Mouse (Mus musculus) C2C12 (cell line): ENCODE measurements around the gene Tssk6. TPM values are rescaled to one million over a fixed set of nuclear protein-coding genes. Genes with fewer than 3 reads are reported as not detected.

Experiments used
- H3K27me3 ChIP-seq: one replicate; pipeline ENCODE4 v1.6.1; 2011; ENCODE audit not compliant: control insufficient read depth, insufficient read depth, insufficient read length
- H3K36me3 ChIP-seq: one replicate; pipeline ENCODE4 v1.6.1; 2011; ENCODE audit not compliant: control insufficient read depth, insufficient read depth
- H3K4me3 ChIP-seq: one replicate; pipeline ENCODE4 v1.5.1; 2011; ENCODE audit warnings: mild to moderate bottlenecking, control low read depth; ENCODE audit not compliant: poor library complexity, insufficient read depth, severe bottlenecking
- H3K79me2 ChIP-seq: one replicate; pipeline ENCODE4 v1.6.1; 2011; ENCODE audit not compliant: control insufficient read depth, insufficient read depth
- H3K79me3 ChIP-seq: one replicate; pipeline ENCODE4 v1.6.1; 2011; ENCODE audit warnings: low read depth, control low read depth
- H3ac ChIP-seq: one replicate; pipeline ENCODE3; 2011; ENCODE audit warnings: low read depth; ENCODE audit not compliant: control insufficient read depth, insufficient read length
- CEBPB ChIP-seq: IDR thresholded peaks from one replicate; pipeline ENCODE4 v1.6.1; 2011; ENCODE audit warnings: low read depth, mild to moderate bottlenecking, control low read depth, moderate library complexity
- CTCF ChIP-seq: IDR thresholded peaks from one replicate; pipeline ENCODE4 v1.5.1; 2011; ENCODE audit not compliant: control insufficient read depth, insufficient read depth, insufficient read length
- FOSL1 ChIP-seq: IDR thresholded peaks from one replicate; pipeline ENCODE4 v1.8.0; 2011; ENCODE audit warnings: mild to moderate bottlenecking, low read length; ENCODE audit not compliant: poor library complexity, insufficient read depth, severe bottlenecking
- MAX ChIP-seq: IDR thresholded peaks from one replicate; pipeline ENCODE4 v1.6.1; 2011; ENCODE audit warnings: mild to moderate bottlenecking, control low read depth
- MYOD1 ChIP-seq: IDR thresholded peaks from one replicate; pipeline ENCODE4 v1.6.1; 2011; ENCODE audit warnings: low read depth; ENCODE audit not compliant: control insufficient read depth, insufficient read length
- MYOG ChIP-seq: IDR thresholded peaks from one replicate; pipeline ENCODE4 v1.6.1; 2011; ENCODE audit not compliant: control insufficient read depth, insufficient read length; ENCODE audit errors: extremely low read depth
- USF1 ChIP-seq: IDR thresholded peaks from one replicate; pipeline ENCODE4 v1.6.1; 2011; ENCODE audit warnings: low read depth, mild to moderate bottlenecking, control low read depth, moderate library complexity
- polyA plus RNA-seq: library from polyadenylated mRNA; unstranded; fragments of >200 nt; fragmentation: generic; extraction: Trizol; gene quantifications from one replicate; pipeline ENCODE4 v1.2.1, GENCODE M21; 2012; ENCODE audit warnings: missing spikeins

Gene Tssk6
- polyA plus RNA-seq, 1 experiment: 0.57 TPM

- H3ac ChIP-seq: peak overlapping the region; percentile 18
- no peak overlapping the region for H3K4me3 ChIP-seq
- no peaks in the 10 kb centered on the region for H3K79me2 ChIP-seq
- TF ChIP-seq MYOD1: no peak
- no peak for TF ChIP-seq USF1
- no peak for TF ChIP-seq CTCF
- TF ChIP-seq MAX: no peak
- no peak for TF ChIP-seq MYOG
- TF ChIP-seq CEBPB: no peak
- no peak for TF ChIP-seq FOSL1
- H3K36me3 ChIP-seq: peaks cover 4% of the 10 kb centered on the region
- no peaks in the 10 kb centered on the region for H3K79me3 ChIP-seq
- H3K27me3 ChIP-seq: peaks cover 12% of the 10 kb centered on the region
These were observed 13.6 kb upstream of the Tssk6 start for GRCm38 (mm10) chr8:69888244-69888866.

GRCm38 (mm10) chr8:69888902-69889301 lies 13.1 kb upstream of the Tssk6 start:
- TF ChIP-seq FOSL1 (no peak), USF1 (no peak), CEBPB (no peak), MAX (no peak), CTCF (no peak), MYOD1 (no peak)
- Histone ChIP-seq H3ac (no peak overlapping the region), H3K4me3 (no peak overlapping the region), H3K79me3 (no peaks in the 10 kb centered on the region), H3K79me2 (no peaks in the 10 kb centered on the region), H3K27me3 (peaks cover 12% of the 10 kb centered on the region), H3K36me3 (peaks cover 5% of the 10 kb centered on the region)

GRCm38 (mm10) chr8:69890813-69891241 lies 11.2 kb upstream of the Tssk6 start:
- peaks cover 3% of the 10 kb centered on the region for H3K79me2 ChIP-seq
- H3K79me3 ChIP-seq: no peaks in the 10 kb centered on the region
- no peak overlapping the region for H3K4me3 ChIP-seq
- H3K27me3 ChIP-seq: peaks cover 11% of the 10 kb centered on the region
- H3K36me3 ChIP-seq: peaks cover 13% of the 10 kb centered on the region
- TF ChIP-seq USF1 (no peak), MYOD1 (no peak), FOSL1 (no peak), CEBPB (no peak), CTCF (peak; percentile 16), MYOG (no peak), MAX (no peak)
- H3ac ChIP-seq: no peak overlapping the region

GRCm38 (mm10) chr8:69893863-69894262 lies 8.1 kb upstream of the Tssk6 start:
- no peak for TF ChIP-seq USF1
- TF ChIP-seq CEBPB: no peak
- no peak for TF ChIP-seq MYOG
- TF ChIP-seq CTCF: no peak
- TF ChIP-seq FOSL1: no peak
- no peak for TF ChIP-seq MAX
- no peak for TF ChIP-seq MYOD1
- peaks cover 33% of the 10 kb centered on the region for H3K79me2 ChIP-seq
- H3K4me3 ChIP-seq: no peak overlapping the region
- no peaks in the 10 kb centered on the region for H3K27me3 ChIP-seq
- no peak overlapping the region for H3ac ChIP-seq
- H3K36me3 ChIP-seq: peaks cover 16% of the 10 kb centered on the region
- H3K79me3 ChIP-seq: peaks cover 17% of the 10 kb centered on the region

- H3K4me3 ChIP-seq: no peak overlapping the region
These were observed 7.1 kb upstream of the Tssk6 start for GRCm38 (mm10) chr8:69894836-69895332.

More at GRCm38 (mm10) chr8:69894836-69895332, 7.1 kb upstream of the Tssk6 start:
- TF ChIP-seq CEBPB (no peak), FOSL1 (no peak)
- Histone ChIP-seq H3ac (no peak overlapping the region), H3K79me3 (peaks cover 22% of the 10 kb centered on the region), H3K79me2 (peaks cover 44% of the 10 kb centered on the region), H3K36me3 (peaks cover 16% of the 10 kb centered on the region), H3K27me3 (no peaks in the 10 kb centered on the region)
